Mouse (Mus musculus) CD4-positive naive resting alpha-beta T cell, adult 57 days (primary cell): ENCODE measurements around the gene Gusb. TPM values are rescaled to one million over a fixed set of nuclear protein-coding genes. Genes with fewer than 3 reads are reported as not detected.

Experiments
- total RNA-seq: library from RNA; stranded (reverse); gene quantifications from one replicate; pipeline ENCODE4 v1.2.4, GENCODE M21; 2023

Gusb gene
- 25.3 TPM for total RNA-seq

GRCm38 (mm10) chr5:130002301-130003146 is at the start of gene Gusb:
Gusb (minus strand) TSS chr5:130003049.

GRCm38 (mm10) chr5:130029142-130029897 is 26.5 kb upstream of the Gusb start, which contains the start of the genes Asl and Crcp:
Asl (minus strand) TSS chr5:130029247.
Crcp (plus strand) TSS chr5:130029290.

GRCm38 (mm10) chr5:129941495-129942045 is 61.3 kb downstream of the Gusb start, which contains the start of gene Vkorc1l1:
Vkorc1l1 (plus strand) TSS chr5:129941970.

Other genes starting within 250 kb of the Gusb start
- 17.0 TPM for gene Psph, start 215.6 kb downstream of the Gusb start, total RNA-seq
- gene Sumf2, start 156.1 kb downstream of the Gusb start, total RNA-seq, result 30.1 TPM
- 159 TPM for gene Chchd2, start 115.6 kb downstream of the Gusb start, total RNA-seq
- 0.89 TPM for gene Zbed5, start 107.3 kb downstream of the Gusb start, total RNA-seq
- gene Phkg1, start 104.5 kb downstream of the Gusb start, total RNA-seq, result 0.68 TPM
- gene Nupr1l, start 94.5 kb downstream of the Gusb start, total RNA-seq, result 2.3 TPM
- 10.6 TPM for gene Vkorc1l1, start 61.1 kb downstream of the Gusb start, total RNA-seq
- 18.3 TPM for gene Asl, start 26.2 kb upstream of the Gusb start, total RNA-seq
- 18.3 TPM for gene Crcp, start 26.2 kb upstream of the Gusb start, total RNA-seq
- gene Tpst1, start 70.3 kb upstream of the Gusb start, total RNA-seq, result 5.3 TPM
- gene Kctd7, start 141.8 kb upstream of the Gusb start, total RNA-seq, result 4.9 TPM
- 35.3 TPM for gene Rabgef1, start 168.7 kb upstream of the Gusb start, total RNA-seq
- 68.8 TPM for gene Tmem248, start 214.0 kb upstream of the Gusb start, total RNA-seq